Mouse (Mus musculus): ENCODE results near the gene Hba-a1. TPM values are rescaled to one million over a fixed set of nuclear protein-coding genes. Genes with fewer than 3 reads are reported as not detected.
A peak's percentile ranks its signal among the peaks of the same experiment; 100 is the strongest.

Gene Hba-a1
- total RNA-seq, 1 experiment from 2014 or later = 14.3 TPM

- ATAC-seq (replicated peaks in 1 of 2; ENCODE audit: insufficient read depth in 1 of 2, low FRiP score in 2 of 2, low TSS enrichment in 1 of 2, low read depth in 1 of 2, poor library complexity in 2 of 2, severe bottlenecking in 2 of 2) = no peak
These were observed 20.1 kb downstream of the Hba-a1 start for GRCm38 (mm10) chr11:32303455-32303854.

GRCm38 (mm10) chr11:32307006-32307405, 23.7 kb downstream of the Hba-a1 start:
- no peak for ATAC-seq (replicated peaks in 1 of 2; ENCODE audit: insufficient read depth in 1 of 2, low FRiP score in 2 of 2, low TSS enrichment in 1 of 2, low read depth in 1 of 2, poor library complexity in 2 of 2, severe bottlenecking in 2 of 2)

GRCm38 (mm10) chr11:32309446-32309845, 26.1 kb downstream of the Hba-a1 start:
- ATAC-seq (replicated peaks in 1 of 2; ENCODE audit: insufficient read depth in 1 of 2, low FRiP score in 2 of 2, low TSS enrichment in 1 of 2, low read depth in 1 of 2, poor library complexity in 2 of 2, severe bottlenecking in 2 of 2) = no peak

- ATAC-seq (replicated peaks in 1 of 2; ENCODE audit: insufficient read depth in 1 of 2, low FRiP score in 2 of 2, low TSS enrichment in 1 of 2, low read depth in 1 of 2, poor library complexity in 2 of 2, severe bottlenecking in 2 of 2) = no peak
These were observed 26.6 kb downstream of the Hba-a1 start for GRCm38 (mm10) chr11:32309928-32310327.

GRCm38 (mm10) chr11:32316009-32316408, 32.7 kb downstream of the Hba-a1 start:
- ATAC-seq (replicated peaks in 1 of 2; ENCODE audit: insufficient read depth in 1 of 2, low FRiP score in 2 of 2, low TSS enrichment in 1 of 2, low read depth in 1 of 2, poor library complexity in 2 of 2, severe bottlenecking in 2 of 2) = no peak

- ATAC-seq (replicated peaks in 1 of 2; ENCODE audit: insufficient read depth in 1 of 2, low FRiP score in 2 of 2, low TSS enrichment in 1 of 2, low read depth in 1 of 2, poor library complexity in 2 of 2, severe bottlenecking in 2 of 2) = no peak; a peak in 1 of 4 replicates
These were observed 37.3 kb downstream of the Hba-a1 start for GRCm38 (mm10) chr11:32320507-32321195.

GRCm38 (mm10) chr11:32321196-32321565, 37.9 kb downstream of the Hba-a1 start:
- ATAC-seq (replicated peaks in 1 of 2; ENCODE audit: insufficient read depth in 1 of 2, low FRiP score in 2 of 2, low TSS enrichment in 1 of 2, low read depth in 1 of 2, poor library complexity in 2 of 2, severe bottlenecking in 2 of 2) = peak; percentile 57 to 70

GRCm38 (mm10) chr11:32324609-32325008, 41.3 kb downstream of the Hba-a1 start:
- ATAC-seq (replicated peaks in 1 of 2; ENCODE audit: insufficient read depth in 1 of 2, low FRiP score in 2 of 2, low TSS enrichment in 1 of 2, low read depth in 1 of 2, poor library complexity in 2 of 2, severe bottlenecking in 2 of 2) = peak; percentile 89 to 90

- peak; percentile 29 to 32; a peak in 2 of 4 replicates for ATAC-seq (replicated peaks in 1 of 2; ENCODE audit: insufficient read depth in 1 of 2, low FRiP score in 2 of 2, low TSS enrichment in 1 of 2, low read depth in 1 of 2, poor library complexity in 2 of 2, severe bottlenecking in 2 of 2)
These were observed 47.8 kb downstream of the Hba-a1 start for GRCm38 (mm10) chr11:32331075-32331474.

- ATAC-seq (replicated peaks in 1 of 2; ENCODE audit: insufficient read depth in 1 of 2, low FRiP score in 2 of 2, low TSS enrichment in 1 of 2, low read depth in 1 of 2, poor library complexity in 2 of 2, severe bottlenecking in 2 of 2) = no peak
These were observed 48.5 kb downstream of the Hba-a1 start for GRCm38 (mm10) chr11:32331861-32332260.

GRCm38 (mm10) chr11:32333235-32333634, 49.9 kb downstream of the Hba-a1 start:
- no peak for ATAC-seq (replicated peaks in 1 of 2; ENCODE audit: insufficient read depth in 1 of 2, low FRiP score in 2 of 2, low TSS enrichment in 1 of 2, low read depth in 1 of 2, poor library complexity in 2 of 2, severe bottlenecking in 2 of 2)

Other genes starting within 250 kb of the Hba-a1 start
- gene Il9r, start 83.2 kb upstream of the Hba-a1 start, total RNA-seq (2017) = 0.69 and 1.3 TPM in 2 replicates
- 50.8 and 51.0 TPM in 2 replicates for gene Snrnp25, start 78.1 kb upstream of the Hba-a1 start, total RNA-seq (2017)
- 7.0 and 7.5 TPM in 2 replicates for gene Rhbdf1, start 61.2 kb upstream of the Hba-a1 start, total RNA-seq (2017)
- gene Mpg, start 57.0 kb upstream of the Hba-a1 start, total RNA-seq (2017) = 10.4 and 14.6 TPM in 2 replicates
- gene Nprl3, start 15.8 kb upstream of the Hba-a1 start, total RNA-seq (2017) = 20.3 and 24.1 TPM in 2 replicates
- not detected in 2 replicates for gene Hba-x, start 7.1 kb upstream of the Hba-a1 start, total RNA-seq (2017)
- not detected in 2 replicates for gene Hbq1b, start 3.5 kb downstream of the Hba-a1 start, total RNA-seq (2017)
- 60.4 and 104 TPM in 2 replicates for gene Hba-a2, start 13.0 kb downstream of the Hba-a1 start, total RNA-seq (2017)
- gene Hbq1a, start 16.6 kb downstream of the Hba-a1 start, total RNA-seq (2017) = not detected in 2 replicates
- gene Sh3pxd2b, start 64.3 kb downstream of the Hba-a1 start, total RNA-seq (2017) = 1.5 and 1.6 TPM in 2 replicates
- 4.7 and 10.4 TPM in 2 replicates for gene Ubtd2, start 171.9 kb downstream of the Hba-a1 start, total RNA-seq (2017)
- gene Efcab9, start 248.6 kb downstream of the Hba-a1 start, total RNA-seq (2017) = not detected in 2 replicates
- gene Stk10, start 249.8 kb downstream of the Hba-a1 start, total RNA-seq (2017) = 32.7 and 44.2 TPM in 2 replicates